In the genomic region with DNA sequence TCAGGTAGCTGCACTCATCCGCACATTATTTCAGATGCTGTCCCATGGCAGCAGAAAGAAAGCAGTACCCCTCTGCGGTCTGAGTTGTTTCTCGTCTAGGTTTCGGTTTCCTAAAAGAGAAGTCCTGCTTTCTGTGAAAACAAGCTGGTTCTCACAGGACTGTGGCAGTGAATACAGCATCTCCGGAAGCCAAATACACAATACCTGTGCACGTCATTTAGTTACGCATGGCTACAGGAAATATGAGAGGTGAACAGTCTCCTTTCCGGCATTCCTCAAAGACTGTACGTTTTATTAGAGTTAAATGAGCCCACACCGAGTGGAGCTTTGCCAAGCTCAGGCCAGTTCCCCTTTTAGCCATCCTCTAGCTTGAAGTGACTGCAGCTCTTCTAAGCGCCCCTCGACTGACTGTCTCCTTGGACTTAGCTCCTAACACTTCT, we compare ENCODE assay signal across 8 mouse cellular contexts. TPM values are rescaled to one million over a fixed set of nuclear protein-coding genes. Genes with fewer than 3 reads are reported as not detected.
DNase-seq lines count a peak whose midpoint lies in the region; ATAC-seq and TF ChIP-seq lines count a peak whose summit lies in the region.

No protein-coding gene starts in this region.

- TF ChIP-seq EP300 in heart, adult 2 months (IDR thresholded peaks at IDR 0.05; ENCODE audit: insufficient read depth, low read depth, low read length) = no peak

- H3K79me2 ChIP-seq in heart, adult 2 months (replicated peaks; ENCODE audit: control insufficient read depth, insufficient read depth, low read length) = no peaks in the 10 kb centered on the region
- H3K79me2 ChIP-seq in macrophage (ENCODE audit: inconsistent target) = peaks cover 11% of the 10 kb centered on the region; the same call in 1 of the 2 replicates

- H3K4me2 ChIP-seq in neural tube, embryonic 12.5 days (replicated peaks) = peak overlapping the region; percentile 12
- peak overlapping the region; percentile 48 for H3K4me2 ChIP-seq in kidney, postnatal 0 days (ENCODE audit: low read length)
- H3K4me2 ChIP-seq in midbrain, postnatal 0 days (ENCODE audit: low read depth, low read length, poor library complexity, severe bottlenecking) = no peak overlapping the region

- H3K36me3 ChIP-seq in neural tube, embryonic 12.5 days = no peaks in the 10 kb centered on the region
- H3K36me3 ChIP-seq in heart, adult 2 months (ENCODE audit: control insufficient read depth, insufficient read depth, low read length) = no peaks in the 10 kb centered on the region
- no peaks in the 10 kb centered on the region for H3K36me3 ChIP-seq in kidney, postnatal 0 days (ENCODE audit: insufficient read depth, low read length)
- no peaks in the 10 kb centered on the region for H3K36me3 ChIP-seq in macrophage (ENCODE audit: inconsistent target)
- H3K36me3 ChIP-seq in thymus, adult 2 months (ENCODE audit: control insufficient read depth, insufficient read depth, low read length) = no peaks in the 10 kb centered on the region
- no peaks in the 10 kb centered on the region for H3K36me3 ChIP-seq in midbrain, postnatal 0 days (ENCODE audit: insufficient read depth, low read length)

- ATAC-seq in neural tube, embryonic 12.5 days (ENCODE audit: low FRiP score, low read depth) = no peak
- 0 out of 2 replicates have a peak, but pooled peaks have one; percentile 22 for ATAC-seq in kidney, postnatal 0 days (replicated peaks; ENCODE audit: low FRiP score, low read depth)
- no peak for ATAC-seq in midbrain, postnatal 0 days (ENCODE audit: low FRiP score)

- no peaks in the 10 kb centered on the region for H3K27me3 ChIP-seq in neural tube, embryonic 12.5 days (replicated peaks)
- H3K27me3 ChIP-seq in heart, adult 2 months (ENCODE audit: control insufficient read depth, insufficient read depth, low read length) = no peaks in the 10 kb centered on the region
- H3K27me3 ChIP-seq in kidney, postnatal 0 days (ENCODE audit: insufficient read depth, low read length) = no peaks in the 10 kb centered on the region
- H3K27me3 ChIP-seq in thymus, adult 2 months (ENCODE audit: control insufficient read depth, insufficient read depth, low read length) = no peaks in the 10 kb centered on the region
- no peaks in the 10 kb centered on the region for H3K27me3 ChIP-seq in midbrain, postnatal 0 days (ENCODE audit: insufficient read depth, low read length)

- no peak; the same call in 1 of the 2 replicates for TF ChIP-seq POLR2A in heart, adult 2 months (IDR thresholded peaks at IDR 0.05; ENCODE audit: insufficient read depth, low read depth, low read length)
- TF ChIP-seq POLR2A in thymus, adult 2 months (IDR thresholded peaks at IDR 0.05; ENCODE audit: control insufficient read depth, extremely low read depth, insufficient read depth, low read length, poor library complexity) = no peak

- no peak overlapping the region for H3K9ac ChIP-seq in neural tube, embryonic 12.5 days
- H3K9ac ChIP-seq in heart, adult 2 months (ENCODE audit: low read depth, low read length) = peak overlapping the region; percentile 40
- H3K9ac ChIP-seq in kidney, postnatal 0 days (ENCODE audit: low read depth, low read length) = peak overlapping the region; percentile 52; the same call in 1 of the 2 replicates
- H3K9ac ChIP-seq in midbrain, postnatal 0 days (replicated peaks; ENCODE audit: low read length, poor library complexity, severe bottlenecking) = no peak overlapping the region

- WGBS in neural tube, embryonic 12.5 days = 69% methylated on average over 12 of the region's 12 CpGs
- WGBS in heart, adult 2 months = 34% methylated on average over 12 of the region's 12 CpGs
- 18% methylated on average over 12 of the region's 12 CpGs for WGBS in kidney, postnatal 0 days
- under 1% methylated on average over 12 of the region's 12 CpGs for WGBS in macrophage (ENCODE audit: missing documents)
- WGBS in thymus, adult 2 months = 1% methylated on average over 12 of the region's 12 CpGs
- WGBS in midbrain, postnatal 0 days = 68% methylated on average over 12 of the region's 12 CpGs

- H3K9me3 ChIP-seq in neural tube, embryonic 12.5 days = no peaks in the 10 kb centered on the region
- H3K9me3 ChIP-seq in kidney, postnatal 0 days (replicated peaks; ENCODE audit: low read length) = no peaks in the 10 kb centered on the region
- H3K9me3 ChIP-seq in midbrain, postnatal 0 days (ENCODE audit: low read length) = no peaks in the 10 kb centered on the region

- H3K4me3 ChIP-seq in neural tube, embryonic 12.5 days = no peak overlapping the region
- H3K4me3 ChIP-seq in heart, adult 2 months = peak overlapping the region; percentile 44
- H3K4me3 ChIP-seq in kidney, postnatal 0 days (replicated peaks; ENCODE audit: low read depth, low read length) = 0 out of 2 replicates have a peak overlapping the region, but pooled peaks have one; percentile 0
- peak overlapping the region; percentile 27 for H3K4me3 ChIP-seq in macrophage (ENCODE audit: inconsistent target)
- peak overlapping the region; percentile 47 for H3K4me3 ChIP-seq in thymus, adult 2 months (ENCODE audit: control insufficient read depth, insufficient read depth, low read length)
- H3K4me3 ChIP-seq in midbrain, postnatal 0 days (ENCODE audit: low read depth, low read length) = no peak overlapping the region

- no peak for TF ChIP-seq CTCF in heart, adult 2 months (IDR thresholded peaks at IDR 0.05)
- no peak for TF ChIP-seq CTCF in kidney, postnatal 0 days (IDR thresholded peaks at IDR 0.05; ENCODE audit: low read depth)
- no peak for TF ChIP-seq CTCF in thymus, adult 2 months (IDR thresholded peaks at IDR 0.05; ENCODE audit: borderline replicate concordance, control insufficient read depth, extremely low read depth, insufficient read depth, low read length, poor library complexity)
- no peak for TF ChIP-seq CTCF in midbrain, postnatal 0 days (IDR thresholded peaks at IDR 0.05)

- intact Hi-C loops in heart, adult 2 months (cut with DNase I) = no loop called here

- no peak for DNase-seq in neural tube, embryonic 10.5 days (ENCODE audit: extremely low spot score, low spot score)
- DNase-seq in heart, adult 2 months = peak; percentile 45 to 68
- DNase-seq in kidney, postnatal 0 days (ENCODE audit: low spot score) = peak; percentile 66
- DNase-seq in thymus, adult 2 months = peak; percentile 58
- no peak for DNase-seq in midbrain, postnatal 0 days (ENCODE audit: low spot score)
- no peak for DNase-seq in adrenal gland, adult 2 months

- H3K27ac ChIP-seq in neural tube, embryonic 12.5 days = no peak overlapping the region
- H3K27ac ChIP-seq in heart, adult 2 months = peak overlapping the region; percentile 81
- peak overlapping the region; percentile 93 for H3K27ac ChIP-seq in kidney, postnatal 0 days
- H3K27ac ChIP-seq in macrophage = peak overlapping the region; percentile 96
- peak overlapping the region; percentile 100 for H3K27ac ChIP-seq in thymus, adult 2 months (ENCODE audit: control insufficient read depth, insufficient read depth, low read length)
- no peak overlapping the region for H3K27ac ChIP-seq in midbrain, postnatal 0 days (ENCODE audit: low read depth, low read length)

- H3K4me1 ChIP-seq in neural tube, embryonic 12.5 days = peaks cover 3% of the 10 kb centered on the region; the same call in 1 of the 2 replicates
- H3K4me1 ChIP-seq in heart, adult 2 months (ENCODE audit: control insufficient read depth, insufficient read depth, low read length) = peaks cover 4% of the 10 kb centered on the region
- peaks cover 15% of the 10 kb centered on the region; the same call in 1 of the 2 replicates for H3K4me1 ChIP-seq in kidney, postnatal 0 days (replicated peaks; ENCODE audit: insufficient read depth, low read length)
- H3K4me1 ChIP-seq in thymus, adult 2 months (replicated peaks; ENCODE audit: control insufficient read depth, insufficient read depth, low read length) = peaks cover 14% of the 10 kb centered on the region
- no peaks in the 10 kb centered on the region for H3K4me1 ChIP-seq in midbrain, postnatal 0 days (ENCODE audit: insufficient read depth, low read length)

RNA-seq across cellular contexts. Expression of a gene that starts 10.7 kb away (rescaled TPM):
- 53.1 and 68.2 TPM in 2 replicates for polyA plus RNA-seq in neural tube, embryonic 12.5 days (2016; fragmentation: Nextera tagmentation; extraction: Ambion mirVana)
- 10 to 100 TPM; 16.6 to 18.6 TPM for total RNA-seq in heart, adult 2 months (2021)
- polyA plus RNA-seq in heart, adult 2 months (2012; rRNA removed) = 4.9 and 10.2 TPM in 2 replicates
- polyA plus RNA-seq in kidney, postnatal 0 days (2015; fragmentation: Nextera tagmentation; extraction: Ambion mirVana) = 47.0 and 53.3 TPM in 2 replicates
- total RNA-seq in macrophage (2018; cell fraction: chromatin; rRNA removed) = 100 to 1,000 TPM; 107 to 354 (median 288) TPM
- total RNA-seq in macrophage (2018; cell fraction: cytosol; rRNA removed) = 10 to 100 TPM; 21.0 to 54.6 (median 38.0) TPM
- total RNA-seq in macrophage (2018; cell fraction: nucleus; rRNA removed) = 100 to 1,000 TPM in 19 of 26 experiments, 10 to 100 TPM in 7; 70.6 to 233 (median 154) TPM
- 34.4 to 51.6 TPM (median 38.1 TPM) in 3 replicates for polyA plus RNA-seq in macrophage (2018)
- polyA plus RNA-seq in thymus, adult 2 months (2012; rRNA removed) = 23.3 and 25.0 TPM in 2 replicates
- total RNA-seq in midbrain, postnatal 0 days (2014; rRNA removed) = 40.2 and 58.7 TPM in 2 replicates
- 30.2 and 33.4 TPM in 2 replicates for polyA plus RNA-seq in midbrain, postnatal 0 days (2015; fragmentation: Nextera tagmentation; extraction: Ambion mirVana)
- total RNA-seq in adrenal gland, adult 2 months (2021) = 10 to 100 TPM; 32.3 to 35.7 TPM
- 1.3 and 2.0 TPM in 2 replicates for polyA plus RNA-seq in adrenal gland, adult 2 months (2012; rRNA removed)

RNA-seq across cellular contexts. Expression of a gene that starts 26.1 kb away (rescaled TPM):
- 2.6 and 3.4 TPM in 2 replicates for polyA plus RNA-seq in neural tube, embryonic 12.5 days (2016; fragmentation: Nextera tagmentation; extraction: Ambion mirVana)
- total RNA-seq in heart, adult 2 months (2021) = under 1 TPM; 0.76 to 0.96 TPM
- polyA plus RNA-seq in heart, adult 2 months (2012; rRNA removed) = 0.35 and 0.38 TPM in 2 replicates
- polyA plus RNA-seq in kidney, postnatal 0 days (2015; fragmentation: Nextera tagmentation; extraction: Ambion mirVana) = 0.80 TPM in 2 replicates
- 10 to 100 TPM in 24 of 26 experiments, 1 to 10 TPM in 2; 9.6 to 52.6 (median 34.0) TPM for total RNA-seq in macrophage (2018; cell fraction: chromatin; rRNA removed)
- 1 to 10 TPM in 4 of 26 experiments, under 1 TPM in 11, not detected in 11; 0.07 to 2.2 (median 0.41) TPM for total RNA-seq in macrophage (2018; cell fraction: cytosol; rRNA removed)
- 10 to 100 TPM in 21 of 26 experiments, 1 to 10 TPM in 5; 3.0 to 55.1 (median 14.2) TPM for total RNA-seq in macrophage (2018; cell fraction: nucleus; rRNA removed)
- 0.13 TPM in 1 of 3 replicates, not detected in the others for polyA plus RNA-seq in macrophage (2018)
- polyA plus RNA-seq in thymus, adult 2 months (2012; rRNA removed) = 2.7 and 2.9 TPM in 2 replicates
- total RNA-seq in midbrain, postnatal 0 days (2014; rRNA removed) = 9.1 and 40.7 TPM in 2 replicates
- polyA plus RNA-seq in midbrain, postnatal 0 days (2015; fragmentation: Nextera tagmentation; extraction: Ambion mirVana) = 1.2 and 2.4 TPM in 2 replicates
- total RNA-seq in adrenal gland, adult 2 months (2021) = 1 to 10 TPM in 1 of 2 experiments, under 1 TPM in 1; 0.78 to 1.0 TPM
- polyA plus RNA-seq in adrenal gland, adult 2 months (2012; rRNA removed) = 0.25 and 0.36 TPM in 2 replicates

RNA-seq across cellular contexts. Expression of a gene that starts 40.8 kb away (rescaled TPM):
- polyA plus RNA-seq in neural tube, embryonic 12.5 days (2016; fragmentation: Nextera tagmentation; extraction: Ambion mirVana) = 31.4 and 33.7 TPM in 2 replicates
- under 1 TPM; 0.37 to 0.61 TPM for total RNA-seq in heart, adult 2 months (2021)
- polyA plus RNA-seq in heart, adult 2 months (2012; rRNA removed) = not detected in 2 replicates
- polyA plus RNA-seq in kidney, postnatal 0 days (2015; fragmentation: Nextera tagmentation; extraction: Ambion mirVana) = 21.5 and 26.3 TPM in 2 replicates
- total RNA-seq in macrophage (2018; cell fraction: chromatin; rRNA removed) = 10 to 100 TPM in 4 of 26 experiments, 1 to 10 TPM in 22; 1.3 to 22.8 (median 5.0) TPM
- 1 to 10 TPM; 1.9 to 6.3 (median 3.6) TPM for total RNA-seq in macrophage (2018; cell fraction: cytosol; rRNA removed)
- 10 to 100 TPM in 1 of 26 experiments, 1 to 10 TPM in 25; 1.5 to 18.9 (median 3.2) TPM for total RNA-seq in macrophage (2018; cell fraction: nucleus; rRNA removed)
- polyA plus RNA-seq in macrophage (2018) = 2.0 to 12.0 TPM (median 10.6 TPM) in 3 replicates
- 3.0 and 3.7 TPM in 2 replicates for polyA plus RNA-seq in thymus, adult 2 months (2012; rRNA removed)
- 0.44 and 0.80 TPM in 2 replicates for total RNA-seq in midbrain, postnatal 0 days (2014; rRNA removed)
- 2.8 and 3.3 TPM in 2 replicates for polyA plus RNA-seq in midbrain, postnatal 0 days (2015; fragmentation: Nextera tagmentation; extraction: Ambion mirVana)
- total RNA-seq in adrenal gland, adult 2 months (2021) = 1 to 10 TPM; 1.1 to 1.6 TPM
- not detected in 2 replicates for polyA plus RNA-seq in adrenal gland, adult 2 months (2012; rRNA removed)

Comparison
In these comparisons a context has a peak if more than half of its experiments do, and no peak if none do; other contexts are left out.
1. H3K27ac ChIP-seq: peak in heart, adult 2 months (single experiment), kidney, postnatal 0 days (single experiment), macrophage (single experiment) and thymus, adult 2 months (single experiment); none in neural tube, embryonic 12.5 days (single experiment) and midbrain, postnatal 0 days (single experiment).
2. H3K4me3 ChIP-seq: peak in heart, adult 2 months (single experiment), kidney, postnatal 0 days (single experiment), macrophage (single experiment) and thymus, adult 2 months (single experiment); none in neural tube, embryonic 12.5 days (single experiment) and midbrain, postnatal 0 days (single experiment).
3. H3K9ac ChIP-seq: peak in heart, adult 2 months (single experiment) and kidney, postnatal 0 days (single experiment); none in neural tube, embryonic 12.5 days (single experiment) and midbrain, postnatal 0 days (single experiment).
4. DNase-seq: peak in heart, adult 2 months (2 of 2), kidney, postnatal 0 days (single experiment) and thymus, adult 2 months (single experiment); none in neural tube, embryonic 10.5 days (single experiment), midbrain, postnatal 0 days (single experiment) and adrenal gland, adult 2 months (single experiment).